Mouse (Mus musculus) liver (tissue): ENCODE measurements at regions not wholly inside any gene's neighbourhood (a gene's known extent, or its start where the extent isn't known, plus 50 kb on each side); places are given as distances from the start of the nearest gene placed in this dataset.
"Not testable (repeated sequence)": the region's sequence is repeated elsewhere in the genome, so short reads cannot be mapped to it uniquely, and the experiment has no call there.

ENCODE experiments used
- DNase-seq: peaks from one replicate; pipeline ENCODE4 v3.0.0-alpha.2; 2020; ENCODE audit warnings: mixed read lengths

DNA sequence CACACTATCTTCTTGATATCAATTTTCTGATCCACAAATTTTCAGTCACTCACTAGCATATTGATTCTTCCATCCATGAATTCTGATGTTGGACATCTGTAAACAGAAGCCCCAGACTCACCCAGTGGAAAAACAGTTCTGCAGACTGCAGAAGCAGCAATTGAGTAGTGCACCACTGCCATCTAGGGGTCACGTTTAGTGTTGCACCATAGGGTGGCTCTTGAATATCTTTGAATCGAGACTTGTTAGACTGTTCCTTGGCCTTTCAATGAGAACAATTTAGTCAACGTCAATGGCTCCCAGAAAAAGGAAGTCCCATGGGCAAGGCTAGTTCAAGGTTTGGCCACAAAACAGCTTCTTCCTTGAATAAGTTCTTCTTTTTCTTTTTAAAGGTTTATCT is 828.1 kb downstream of the Gm10330 start:
- DNase-seq: not testable (repeated sequence)

DNA sequence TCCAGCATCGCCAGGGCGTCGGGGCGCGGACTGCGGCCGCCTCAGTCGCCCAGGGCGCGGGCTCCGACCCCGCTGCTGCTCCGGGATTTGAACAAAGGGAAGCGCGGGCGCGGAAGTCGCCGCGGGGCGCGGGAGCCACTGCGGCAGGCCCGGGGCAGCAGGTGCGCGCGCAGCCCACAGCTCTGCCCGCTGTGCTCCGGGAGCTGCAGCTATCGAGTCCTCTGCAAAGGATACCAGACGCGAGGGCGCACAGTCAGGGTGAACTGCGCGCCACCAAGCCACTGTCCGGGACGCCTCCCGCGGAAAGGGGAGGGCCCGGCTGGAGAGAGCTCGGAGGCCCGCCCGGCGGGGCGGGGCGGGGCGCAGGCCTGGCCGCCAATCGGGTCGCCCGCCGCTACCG is 873.9 kb downstream of the Gm10330 start:
- peak; percentile 59 for DNase-seq
